Mouse (Mus musculus) C2C12 (cell line): ENCODE measurements around the gene 1600014C23Rik.

Experiments used
- CEBPB ChIP-seq: IDR thresholded peaks from one replicate; pipeline ENCODE4 v1.6.1; 2011; ENCODE audit warnings: low read depth, mild to moderate bottlenecking, control low read depth, moderate library complexity
- CTCF ChIP-seq: IDR thresholded peaks from one replicate; pipeline ENCODE4 v1.5.1; 2011; ENCODE audit not compliant: control insufficient read depth, insufficient read depth, insufficient read length
- FOSL1 ChIP-seq: IDR thresholded peaks from one replicate; pipeline ENCODE4 v1.8.0; 2011; ENCODE audit warnings: mild to moderate bottlenecking, low read length; ENCODE audit not compliant: poor library complexity, insufficient read depth, severe bottlenecking
- MAX ChIP-seq: IDR thresholded peaks from one replicate; pipeline ENCODE4 v1.6.1; 2011; ENCODE audit warnings: mild to moderate bottlenecking, control low read depth
- MYOD1 ChIP-seq: IDR thresholded peaks from one replicate; pipeline ENCODE4 v1.6.1; 2011; ENCODE audit warnings: low read depth; ENCODE audit not compliant: control insufficient read depth, insufficient read length
- MYOG ChIP-seq: IDR thresholded peaks from one replicate; pipeline ENCODE4 v1.6.1; 2011; ENCODE audit not compliant: control insufficient read depth, insufficient read length; ENCODE audit errors: extremely low read depth
- USF1 ChIP-seq: IDR thresholded peaks from one replicate; pipeline ENCODE4 v1.6.1; 2011; ENCODE audit warnings: low read depth, mild to moderate bottlenecking, control low read depth, moderate library complexity

DNA sequence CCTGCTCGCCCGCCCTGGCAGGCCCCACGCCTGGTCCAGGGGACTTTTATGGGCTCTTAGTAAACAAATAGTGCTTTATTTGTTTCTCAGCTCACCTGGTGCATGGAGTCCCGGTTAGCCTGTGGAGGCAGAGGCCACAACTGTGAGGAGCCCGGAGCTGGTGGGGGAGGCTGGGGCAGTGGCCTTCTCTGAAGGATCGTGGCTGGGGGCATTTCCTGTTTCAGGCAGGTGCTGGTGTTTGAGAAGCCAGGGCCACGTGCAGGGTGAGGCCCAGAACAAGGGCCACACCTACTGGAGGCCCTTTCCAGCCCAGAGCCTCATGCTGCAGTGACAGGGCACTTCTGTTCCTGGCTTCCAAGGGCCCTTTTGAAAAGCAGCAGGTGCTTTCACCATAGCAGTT lies 7.4 kb downstream of the 1600014C23Rik start:
- TF ChIP-seq CTCF (no peak), USF1 (no peak), CEBPB (no peak), FOSL1 (no peak), MAX (no peak), MYOG (no peak), MYOD1 (no peak)
